Mouse (Mus musculus): ENCODE results near the gene Cacna2d2.
A peak's percentile ranks its signal among the peaks of the same experiment; 100 is the strongest.

Cacna2d2 gene

GRCm38 (mm10) chr9:107500708-107501286 lies 101.4 kb downstream of the Cacna2d2 start:
- no peak for DNase-seq (ENCODE audit: low spot score in 2 of 2)

- DNase-seq (ENCODE audit: low spot score in 2 of 2), result no peak
Measured at GRCm38 (mm10) chr9:107502131-107502846, 102.9 kb downstream of the Cacna2d2 start.

- DNase-seq (ENCODE audit: low spot score in 2 of 2), result no peak
Measured at GRCm38 (mm10) chr9:107504662-107505537, 105.5 kb downstream of the Cacna2d2 start.

- no peak for DNase-seq (ENCODE audit: low spot score in 2 of 2)
Measured at GRCm38 (mm10) chr9:107508266-107508665, 108.9 kb downstream of the Cacna2d2 start.

GRCm38 (mm10) chr9:107510384-107511100 lies 111.1 kb downstream of the Cacna2d2 start:
- no peak for DNase-seq (ENCODE audit: low spot score in 2 of 2)

- no peak for DNase-seq (ENCODE audit: low spot score in 2 of 2)
Measured at GRCm38 (mm10) chr9:107511436-107511835, 112.0 kb downstream of the Cacna2d2 start.

- no peak for DNase-seq (ENCODE audit: low spot score in 2 of 2)
Measured at GRCm38 (mm10) chr9:107512326-107512725, 112.9 kb downstream of the Cacna2d2 start.

- peak; percentile 62 to 75 for DNase-seq (ENCODE audit: low spot score in 2 of 2)
Measured at GRCm38 (mm10) chr9:107514303-107514955, 115.0 kb downstream of the Cacna2d2 start.

- no peak for DNase-seq (ENCODE audit: low spot score in 2 of 2)
Measured at GRCm38 (mm10) chr9:107520331-107520730, 120.9 kb downstream of the Cacna2d2 start.

- DNase-seq (ENCODE audit: low spot score in 2 of 2), result no peak
Measured at GRCm38 (mm10) chr9:107521190-107521589, 121.8 kb downstream of the Cacna2d2 start.

- DNase-seq (ENCODE audit: low spot score in 2 of 2), result no peak
Measured at GRCm38 (mm10) chr9:107521711-107522399, 122.4 kb downstream of the Cacna2d2 start.

GRCm38 (mm10) chr9:107522400-107522711 lies 122.9 kb downstream of the Cacna2d2 start:
- no peak for DNase-seq (ENCODE audit: low spot score in 2 of 2)

GRCm38 (mm10) chr9:107526198-107527026 lies 127.0 kb downstream of the Cacna2d2 start:
- peak; percentile 54 to 78 for DNase-seq (ENCODE audit: low spot score in 2 of 2)

GRCm38 (mm10) chr9:107533791-107534407 lies 134.5 kb downstream of the Cacna2d2 start, which contains the start of gene Tmem115:
Tmem115 (plus strand) TSS chr9:107533945.
- peak; percentile 80 to 92 for DNase-seq (ENCODE audit: low spot score in 2 of 2)

- no peak for DNase-seq (ENCODE audit: low spot score in 2 of 2)
Measured at GRCm38 (mm10) chr9:107534408-107535202, 135.2 kb downstream of the Cacna2d2 start.

GRCm38 (mm10) chr9:107538231-107538630 lies 138.8 kb downstream of the Cacna2d2 start:
- no peak for DNase-seq (ENCODE audit: low spot score in 2 of 2)

- no peak for DNase-seq (ENCODE audit: low spot score in 2 of 2)
Measured at GRCm38 (mm10) chr9:107538711-107539110, 139.3 kb downstream of the Cacna2d2 start.

GRCm38 (mm10) chr9:107539940-107540339 lies 140.5 kb downstream of the Cacna2d2 start:
- DNase-seq (ENCODE audit: low spot score in 2 of 2), result no peak

All from urinary bladder, adult 18-20 months (tissue).